Mouse (Mus musculus) cerebellum, postnatal 4 days (tissue): ENCODE results near the gene Dram1.

Experiments
- DNase-seq, 2 experiments: peaks; one replicate each; pipeline ENCODE4 v3.0.0; 2022; ENCODE audit warnings: low spot score in 2 of 2, mixed read lengths in 1 of 2

Gene Dram1

GRCm38 (mm10) chr10:88379013-88379885 is at the start of gene Dram1, which contains the start of gene Gnptab:
TSS of gene Dram1 (minus strand) at chr10:88379080.
TSS of gene Gnptab (plus strand) at chr10:88379132.
- peak; percentile 83 to 92 for DNase-seq

DNA sequence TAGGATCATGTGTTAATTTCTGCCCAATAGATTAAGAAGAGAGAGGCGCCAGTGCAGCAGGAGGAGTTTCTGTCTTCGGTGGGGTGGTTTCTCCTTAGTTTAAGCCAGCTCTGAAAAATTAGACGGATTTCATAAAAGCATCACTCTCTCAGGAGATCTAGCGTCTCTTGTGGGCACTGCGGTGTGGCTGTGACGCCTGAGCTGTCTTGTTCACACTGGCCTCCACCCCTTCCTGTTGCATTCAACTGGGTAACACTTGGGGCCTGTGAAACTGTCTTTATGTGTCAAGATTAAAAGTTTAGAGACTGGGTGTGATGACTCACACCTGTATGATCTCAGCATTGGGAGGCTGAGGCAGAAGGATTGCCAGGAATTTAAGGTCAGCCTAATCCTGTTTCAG is 49.1 kb upstream of the Dram1 start:
- no peak for DNase-seq

- DNase-seq: no peak
Observed at GRCm38 (mm10) chr10:88426896-88427295, 48.0 kb upstream of the Dram1 start.

- DNase-seq: peak in 1 of 2 experiments; percentile 45
Observed at GRCm38 (mm10) chr10:88426158-88426816, 47.4 kb upstream of the Dram1 start.

DNA sequence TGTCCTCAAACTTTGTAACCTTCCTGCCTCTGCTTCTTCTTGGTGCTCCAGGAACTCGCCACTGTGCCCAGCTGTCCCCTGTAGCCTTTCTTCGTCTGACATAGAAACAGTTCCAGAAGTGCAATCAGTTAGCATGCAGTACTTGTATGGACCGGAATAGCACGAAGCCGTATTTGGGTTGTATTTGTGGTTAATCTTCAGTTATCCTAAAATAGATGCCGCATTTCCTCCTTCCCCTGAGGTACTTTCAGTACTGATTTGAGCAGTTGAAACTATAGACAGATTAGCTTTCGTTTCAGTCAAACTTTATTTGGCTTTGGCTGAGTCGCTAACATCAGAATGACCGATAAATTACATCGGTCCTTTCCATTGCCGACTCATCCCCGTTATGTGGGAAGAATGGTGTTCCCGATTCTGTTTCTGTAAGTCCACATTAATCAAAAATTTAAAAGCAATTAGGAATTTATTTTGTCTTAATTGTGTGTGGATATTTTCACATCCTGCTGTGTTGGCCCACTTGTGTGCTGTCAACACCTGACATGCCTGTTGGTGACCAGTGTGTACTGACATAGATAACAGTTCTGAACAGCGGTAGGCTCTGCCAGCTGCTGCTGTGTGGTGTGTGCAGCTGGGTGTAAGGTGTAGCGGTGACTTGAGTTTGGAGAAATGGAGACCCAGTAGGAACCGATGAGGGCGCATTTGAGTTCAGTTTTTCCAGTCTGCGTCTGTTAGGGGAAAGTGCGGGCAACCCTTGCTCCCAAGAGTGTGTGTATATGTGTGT is 42.0 kb upstream of the Dram1 start:
- DNase-seq: no peak

DNA sequence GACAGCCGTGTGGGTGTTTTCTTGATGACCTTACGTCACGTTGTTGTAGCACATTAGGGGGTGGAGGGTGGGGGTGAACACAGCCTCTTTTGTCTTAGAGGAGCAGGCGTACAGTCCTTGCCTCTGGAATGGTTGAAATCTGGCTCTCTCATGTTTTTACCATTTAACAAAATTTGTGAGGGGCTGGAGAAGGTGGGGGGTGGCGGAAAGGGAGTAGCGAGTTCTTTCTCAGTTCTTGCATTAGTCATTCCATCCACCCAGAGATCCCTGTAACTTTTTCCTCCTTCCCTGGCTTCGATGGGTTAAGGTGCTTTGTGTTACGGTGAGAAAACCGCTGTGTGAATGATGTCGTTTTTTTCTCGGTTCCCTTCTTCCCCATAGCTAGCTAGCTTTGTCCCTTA is 41.3 kb upstream of the Dram1 start:
- DNase-seq: no peak

DNA sequence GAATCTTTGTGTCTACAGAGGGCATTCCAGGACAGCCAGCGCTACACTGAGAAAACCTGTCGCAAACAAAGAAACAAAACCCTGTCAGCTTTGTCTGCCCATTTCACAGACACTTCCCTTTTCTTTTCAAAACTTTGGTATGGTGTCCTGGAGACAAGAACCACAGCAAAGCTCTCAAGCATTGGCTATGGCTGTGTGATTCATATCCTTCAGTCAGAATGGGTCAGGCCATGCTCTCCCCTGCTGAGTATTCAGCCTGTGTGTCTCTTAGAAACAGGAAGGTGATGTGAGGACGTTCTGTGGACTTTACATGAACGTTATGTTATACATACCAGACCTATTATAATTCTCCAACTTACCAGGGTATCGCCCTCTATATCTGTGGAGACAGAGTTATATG is 38.8 kb upstream of the Dram1 start:
- DNase-seq: no peak

- DNase-seq: no peak
Observed at GRCm38 (mm10) chr10:88412290-88412995, 33.6 kb upstream of the Dram1 start.

DNA sequence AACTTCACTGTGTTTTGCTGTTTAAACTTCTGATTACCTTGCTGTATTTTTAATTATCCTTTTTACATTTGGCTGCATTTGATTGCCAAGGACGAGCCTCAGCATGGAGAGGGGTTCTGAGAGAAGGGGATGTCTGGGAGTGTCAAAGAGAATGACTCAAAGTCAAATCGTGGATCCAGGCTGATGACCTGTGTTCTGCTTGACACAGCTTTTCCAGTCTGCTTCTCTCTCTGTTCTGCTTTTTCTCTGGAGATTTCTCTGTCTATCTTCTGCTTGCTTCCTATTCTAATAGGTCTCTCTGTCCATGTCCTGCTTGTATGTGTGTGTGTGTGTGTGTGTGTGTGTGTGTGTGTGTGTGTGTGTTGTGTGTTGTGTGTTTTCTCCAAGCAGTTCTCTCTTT is 30.9 kb upstream of the Dram1 start:
- DNase-seq: no peak

DNA sequence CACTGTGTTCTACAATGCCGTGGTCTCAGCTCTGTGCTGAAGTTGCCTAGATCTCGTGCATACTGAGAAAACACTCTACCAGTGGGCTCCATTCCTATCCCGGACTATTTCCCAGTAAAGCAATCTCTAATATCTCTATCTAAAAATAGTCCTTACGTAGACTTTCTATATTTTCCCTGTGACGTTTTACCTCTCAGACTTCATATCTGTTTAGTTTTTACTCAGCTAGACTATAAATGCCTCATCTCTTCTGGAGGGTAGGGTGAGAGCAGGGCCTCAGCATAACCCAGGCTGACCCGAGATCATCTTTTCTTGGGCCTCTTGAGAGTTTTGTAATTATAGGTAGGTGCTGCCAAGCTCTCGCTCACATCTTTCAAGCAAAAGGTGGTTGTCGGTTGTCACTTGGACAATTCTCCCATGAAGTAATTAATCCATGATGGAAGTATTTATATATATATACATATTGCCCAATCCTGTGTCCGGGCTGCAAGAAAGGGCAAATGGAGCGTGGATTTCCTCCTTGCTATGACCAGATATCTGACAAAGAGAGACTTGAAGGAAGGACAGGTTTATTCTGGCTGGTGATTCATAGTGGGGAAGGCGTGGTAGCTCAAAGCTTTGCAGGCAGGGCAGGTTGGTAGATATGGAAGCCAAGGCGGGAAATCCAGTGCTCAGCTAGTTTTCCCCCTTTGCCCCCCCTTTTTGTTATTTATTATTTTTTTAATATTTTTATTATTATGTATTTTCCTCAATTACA is 29.2 kb upstream of the Dram1 start:
- DNase-seq: no peak

DNA sequence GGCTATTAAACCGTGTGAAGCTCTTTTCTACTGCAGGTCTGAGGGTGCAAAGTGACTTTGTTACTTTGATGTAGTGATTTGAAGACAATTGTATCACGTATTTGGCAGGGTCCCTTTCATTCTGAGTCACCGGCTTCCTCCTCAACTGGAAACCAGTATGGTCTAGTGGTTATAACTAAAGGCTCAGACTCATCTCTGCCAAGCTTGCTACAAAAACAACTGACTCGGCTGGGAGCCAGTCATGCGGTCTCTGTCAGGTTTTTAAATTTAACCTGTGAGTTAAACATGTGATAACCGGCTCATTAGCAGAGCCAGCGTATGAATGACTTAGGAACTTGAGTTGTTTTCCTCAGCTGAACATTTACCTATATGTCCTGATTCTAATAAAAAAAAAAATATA is 26.9 kb upstream of the Dram1 start:
- DNase-seq: no peak

GRCm38 (mm10) chr10:88404220-88404619 is 25.3 kb upstream of the Dram1 start:
- no peak for DNase-seq

DNA sequence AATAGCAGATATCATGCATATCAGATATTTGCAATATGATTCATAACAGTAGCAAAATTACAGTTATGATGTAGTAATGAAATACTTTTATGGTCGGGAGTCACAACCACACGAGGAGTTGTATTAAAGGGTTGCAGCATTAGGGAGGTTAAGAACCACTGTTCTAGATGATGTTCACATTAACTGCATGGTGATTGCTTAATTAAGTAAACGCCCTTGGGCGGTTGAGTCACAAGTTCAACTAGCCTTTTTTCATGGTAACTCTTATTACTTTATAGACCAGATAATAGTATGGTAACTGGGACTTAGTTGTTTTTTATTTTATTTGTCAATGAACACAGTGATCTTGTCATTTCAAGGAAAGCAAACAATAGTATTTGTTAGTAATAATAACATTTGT is 24.1 kb upstream of the Dram1 start:
- no peak for DNase-seq

DNA sequence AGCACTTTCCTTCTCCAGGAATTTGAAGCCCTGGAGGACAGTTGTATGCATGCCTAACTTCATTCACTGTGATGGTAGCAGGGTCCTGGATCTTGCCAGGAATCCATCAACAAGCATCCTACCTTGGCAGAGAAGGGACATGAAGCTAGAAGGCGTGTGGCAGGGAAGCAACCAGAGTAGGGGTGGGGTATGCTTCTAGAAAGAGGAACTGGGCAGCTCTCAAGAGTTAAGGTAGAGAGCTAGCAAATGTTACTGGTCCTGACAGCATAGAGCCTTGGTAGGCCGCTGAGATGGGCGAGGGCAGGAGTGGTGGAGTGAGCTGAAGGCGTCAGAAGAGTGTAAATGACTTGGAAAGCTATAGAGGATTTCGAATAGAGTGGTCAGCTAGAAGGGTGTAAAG is 20.4 kb upstream of the Dram1 start:
- no peak for DNase-seq

DNA sequence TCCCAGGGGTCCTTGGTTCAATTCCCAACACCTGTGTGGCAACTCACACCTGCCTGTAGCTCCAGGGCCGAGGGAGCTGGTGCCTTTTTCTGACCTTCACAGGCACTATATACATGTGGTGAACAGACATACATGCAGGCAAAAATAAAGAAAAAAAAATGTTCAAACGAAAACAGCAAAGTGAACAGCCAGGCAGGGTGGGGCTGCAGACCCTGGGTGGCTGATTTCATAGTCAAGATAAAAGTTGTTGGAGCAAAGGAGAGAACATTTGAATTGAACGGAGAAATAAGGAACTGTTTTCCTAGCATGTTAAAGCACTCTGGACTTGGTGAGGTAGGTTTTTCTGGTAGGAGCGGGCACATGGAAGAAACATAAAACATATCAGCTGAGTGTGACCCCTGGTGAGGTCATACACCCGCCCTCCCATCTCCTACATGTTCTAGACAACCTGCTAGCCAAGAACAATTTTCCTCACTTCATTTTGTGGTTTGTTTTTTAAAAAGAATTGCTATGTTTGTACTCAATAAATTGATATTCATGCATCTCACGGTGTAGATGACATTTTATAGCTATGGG is 19.9 kb upstream of the Dram1 start:
- no peak for DNase-seq

GRCm38 (mm10) chr10:88392181-88392847 is 13.4 kb upstream of the Dram1 start:
- DNase-seq: no peak

GRCm38 (mm10) chr10:88391495-88391894 is 12.6 kb upstream of the Dram1 start:
- no peak for DNase-seq

- no peak for DNase-seq
Observed at GRCm38 (mm10) chr10:88390096-88390790, 11.4 kb upstream of the Dram1 start.

DNA sequence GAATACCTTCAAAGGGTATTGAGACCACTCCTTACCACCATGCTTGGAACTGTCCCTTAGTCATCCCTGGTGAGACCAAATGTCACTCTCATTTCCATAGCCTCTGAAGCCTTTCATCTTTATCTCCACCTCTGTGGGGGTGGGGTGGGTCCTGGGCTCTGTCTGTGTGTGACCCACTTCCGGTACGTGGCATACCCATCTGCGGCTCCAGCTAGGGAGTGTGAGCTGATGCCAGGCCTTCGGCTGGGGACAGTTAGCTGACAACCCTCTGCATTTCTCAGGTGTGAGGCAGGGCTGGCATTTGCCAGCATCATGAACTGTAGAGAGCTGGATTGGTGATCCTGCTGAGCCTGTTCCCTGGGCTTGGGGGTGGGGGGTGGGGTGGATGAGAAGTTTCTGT is 10.7 kb upstream of the Dram1 start:
- DNase-seq: no peak
